Mouse (Mus musculus) thymus, adult 18-20 months (tissue): ENCODE measurements around the gene Icam1.
A peak's percentile ranks its signal among the peaks of the same experiment; 100 is the strongest.
"Not testable (repeated sequence)": the region's sequence is repeated elsewhere in the genome, so short reads cannot be mapped to it uniquely, and the experiment has no call there.

Experiments
- DNase-seq, 2 experiments: peaks; one replicate each; pipeline ENCODE4 v3.0.0; 2022; ENCODE audit warnings: mixed read lengths in 2 of 2

Gene Icam1

DNA sequence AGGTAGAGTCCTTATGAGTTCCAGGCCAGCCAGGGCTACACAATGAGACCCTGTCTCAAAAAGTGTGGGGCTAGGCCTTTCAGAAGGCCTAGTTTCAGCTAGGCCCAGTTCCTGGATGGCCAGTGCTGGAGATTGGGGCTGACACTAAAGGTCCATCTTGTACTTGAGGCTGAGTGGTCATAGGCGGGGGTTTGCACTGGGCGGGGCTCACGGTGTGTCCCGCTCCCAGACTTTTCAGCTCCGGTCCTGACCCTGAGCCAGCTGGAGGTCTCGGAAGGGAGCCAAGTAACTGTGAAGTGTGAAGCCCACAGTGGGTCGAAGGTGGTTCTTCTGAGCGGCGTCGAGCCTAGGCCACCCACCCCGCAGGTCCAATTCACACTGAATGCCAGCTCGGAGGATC, 11.1 kb downstream of the Icam1 start:
- no peak for DNase-seq

DNA sequence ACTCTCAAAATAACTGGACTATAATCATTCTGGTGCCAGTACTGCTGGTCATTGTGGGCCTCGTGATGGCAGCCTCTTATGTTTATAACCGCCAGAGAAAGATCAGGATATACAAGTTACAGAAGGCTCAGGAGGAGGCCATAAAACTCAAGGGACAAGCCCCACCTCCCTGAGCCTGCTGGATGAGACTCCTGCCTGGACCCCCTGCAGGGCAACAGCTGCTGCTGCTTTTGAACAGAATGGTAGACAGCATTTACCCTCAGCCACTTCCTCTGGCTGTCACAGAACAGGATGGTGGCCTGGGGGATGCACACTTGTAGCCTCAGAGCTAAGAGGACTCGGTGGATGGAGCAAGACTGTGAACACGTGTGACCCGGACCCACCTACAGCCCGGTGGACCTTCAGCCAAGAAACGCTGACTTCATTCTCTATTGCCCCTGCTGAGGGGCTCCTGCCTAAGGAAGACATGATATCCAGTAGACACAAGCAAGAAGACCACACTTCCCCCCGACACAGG, 12.0 kb downstream of the Icam1 start:
- no peak for DNase-seq

DNA sequence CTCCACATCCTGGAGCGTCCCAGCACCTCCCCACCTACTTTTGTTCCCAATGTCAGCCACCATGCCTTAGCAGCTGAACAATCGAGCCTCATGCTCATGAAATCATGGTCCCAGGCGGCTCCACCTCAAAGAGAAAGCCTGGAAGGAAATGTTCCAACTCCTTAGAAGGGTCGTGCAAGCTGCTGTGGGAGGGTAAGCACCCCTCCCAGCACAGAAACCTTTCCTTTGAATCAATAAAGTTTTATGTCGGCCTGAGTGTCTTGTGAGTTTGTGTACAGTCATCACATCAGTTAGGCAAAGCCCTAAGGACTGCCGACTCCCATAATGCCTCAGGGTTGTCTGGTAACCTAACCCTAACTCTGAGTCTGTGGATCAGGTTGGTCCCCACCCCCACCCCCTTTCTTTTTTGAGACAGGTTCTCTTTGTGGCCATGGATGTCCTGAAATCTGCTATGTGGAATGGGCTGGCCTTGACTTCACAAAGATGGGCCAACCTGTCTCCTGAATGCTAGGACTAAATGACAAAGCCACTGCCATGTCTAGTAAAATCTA, 12.8 kb downstream of the Icam1 start:
- no peak for DNase-seq

DNA sequence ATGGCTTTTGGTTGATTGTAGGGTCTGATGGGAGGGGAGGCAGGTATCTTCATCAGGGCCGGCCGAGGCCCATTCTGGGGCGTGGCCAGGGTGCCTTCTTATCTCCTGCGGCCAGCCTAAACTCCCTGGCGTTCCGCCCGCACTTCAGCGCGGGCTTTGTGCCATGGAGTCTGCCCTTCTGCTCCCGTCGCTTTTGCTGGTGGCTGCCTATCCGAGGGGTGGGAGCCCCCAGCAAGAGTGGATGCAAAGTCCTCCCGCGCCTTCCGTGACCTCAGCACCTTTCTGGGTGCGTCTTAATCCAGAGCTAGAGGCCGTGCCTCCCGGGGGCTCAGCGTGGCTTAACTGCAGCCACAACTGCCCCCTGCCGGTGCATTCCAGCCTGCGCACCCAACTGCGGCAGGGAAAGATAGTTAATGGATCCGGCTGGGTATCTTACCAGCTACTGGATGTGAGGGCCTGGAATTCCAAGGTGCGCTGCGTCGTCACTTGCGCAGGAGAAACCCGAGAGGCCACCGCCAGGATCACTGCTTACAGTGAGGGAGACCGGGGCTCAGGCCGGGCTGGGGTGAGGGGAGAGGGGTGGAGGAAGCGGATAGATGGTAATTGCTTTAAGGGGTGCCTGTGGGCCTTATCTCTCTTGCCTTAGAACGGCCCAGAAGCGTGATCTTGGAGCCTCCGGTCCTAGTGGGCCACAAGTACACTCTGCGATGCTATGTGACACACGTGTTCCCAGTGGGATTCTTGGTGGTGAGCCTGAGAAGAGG, 13.7 kb downstream of the Icam1 start, which contains the start of gene Icam4:
Gene Icam4 (plus strand): TSS at position 83 of the 764 bp plus-strand sequence.
- DNase-seq, result peak; percentile 58 to 67

DNA sequence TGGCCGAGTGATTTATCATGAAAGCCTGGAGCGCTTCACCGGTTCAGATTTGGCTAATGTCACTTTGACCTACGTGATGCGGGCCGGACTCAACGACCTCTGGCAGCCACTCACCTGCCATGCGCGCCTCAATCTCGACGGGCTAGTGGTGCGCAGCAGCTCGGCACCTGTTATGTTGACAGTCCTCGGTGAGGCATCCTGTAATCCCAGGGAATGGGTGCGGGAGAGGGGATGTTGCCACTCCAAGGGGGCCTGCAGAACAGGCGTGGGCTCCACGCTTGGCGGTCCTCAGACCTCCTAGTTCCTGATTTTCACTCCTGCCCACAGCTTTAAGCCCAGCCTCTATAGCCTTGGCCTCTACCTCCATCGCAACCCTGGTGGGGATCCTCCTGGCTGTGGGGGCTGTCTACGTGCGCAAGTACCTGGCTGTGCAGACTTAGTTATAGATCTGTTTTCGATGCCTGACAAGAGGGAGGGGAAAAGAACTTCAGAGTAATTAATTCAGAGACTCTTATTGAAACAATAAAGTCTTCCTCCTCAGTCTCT, 14.3 kb downstream of the Icam1 start:
- DNase-seq, result no peak

DNA sequence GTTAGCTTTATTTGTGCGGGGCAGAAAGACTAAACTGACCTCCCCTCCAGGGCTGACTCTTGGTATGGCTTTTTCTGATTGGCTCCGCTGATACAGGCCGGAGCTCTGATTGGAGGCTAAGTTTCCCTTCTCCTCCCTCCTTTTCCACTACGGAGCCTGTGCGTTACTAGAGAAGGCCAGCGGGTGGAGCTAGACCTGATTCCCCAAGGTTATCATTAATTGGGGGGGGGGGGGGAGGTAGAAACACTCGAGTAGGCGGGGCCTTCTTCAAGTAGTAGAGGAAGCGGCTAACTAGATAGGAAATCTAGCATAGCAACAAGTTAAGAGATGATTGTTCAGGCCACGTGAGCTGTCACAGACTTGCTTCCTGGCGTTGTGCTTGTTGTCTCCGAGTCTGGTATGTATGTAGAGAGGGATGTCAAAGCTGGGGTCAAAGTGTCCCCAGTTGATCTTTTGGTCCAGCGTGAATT, 15.0 kb downstream of the Icam1 start:
- peak; percentile 75 to 88 for DNase-seq

DNA sequence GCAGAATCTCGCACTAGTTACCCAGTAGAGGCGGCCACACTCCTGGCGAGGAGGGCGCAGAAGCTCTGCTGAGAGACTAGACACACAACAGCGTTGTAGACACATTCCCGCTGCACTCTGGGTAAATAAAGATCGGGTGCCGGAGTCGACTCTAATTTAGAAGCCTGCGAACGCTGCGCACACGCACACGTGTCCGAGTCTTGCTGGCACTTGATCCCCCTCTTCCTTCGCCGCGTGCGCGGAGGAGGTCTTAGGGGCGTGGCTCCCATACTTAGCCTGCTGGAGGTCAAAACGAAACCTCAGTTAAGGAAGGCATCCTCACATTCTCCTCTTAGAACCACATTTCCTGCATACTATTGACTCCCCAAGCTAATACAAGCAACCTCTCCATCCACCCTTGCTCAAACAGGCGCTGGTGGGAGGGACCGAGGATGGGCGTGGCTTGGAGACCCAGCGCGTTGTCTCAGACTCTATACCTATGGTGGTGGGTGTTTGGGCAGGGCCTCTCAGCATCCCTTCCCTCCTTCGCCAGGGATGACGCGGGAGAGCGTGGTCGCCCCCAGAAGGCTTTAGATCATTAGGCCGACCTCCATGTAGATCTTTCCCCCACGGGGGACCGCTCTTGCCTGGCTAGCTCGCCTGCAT, 15.6 kb downstream of the Icam1 start:
- DNase-seq, result peak; percentile 43 to 62

DNA sequence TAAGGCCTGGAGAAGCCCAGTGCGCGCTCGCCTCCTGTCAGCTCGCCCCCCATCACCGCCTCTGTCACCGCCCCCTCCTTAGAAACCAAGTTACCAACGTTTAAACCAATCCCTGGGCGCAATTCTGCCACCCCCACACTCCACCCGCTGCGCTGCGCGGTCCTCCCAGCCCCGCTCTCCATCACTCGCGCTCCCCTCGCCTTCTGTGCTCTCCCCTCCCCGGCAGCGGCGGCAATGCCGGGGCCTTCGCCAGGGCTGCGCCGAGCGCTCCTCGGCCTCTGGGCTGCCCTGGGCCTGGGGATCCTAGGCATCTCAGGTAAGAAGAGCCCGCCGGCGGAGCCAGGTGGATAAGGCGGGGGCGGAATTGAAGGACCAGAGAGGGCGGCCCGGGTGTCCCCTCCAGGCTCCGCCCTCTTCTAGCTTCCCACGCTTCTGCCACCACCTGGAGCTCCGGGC, 16.1 kb downstream of the Icam1 start, which contains the start of gene Icam5:
Gene Icam5 (plus strand): TSS at position 178 of the 456 bp plus-strand sequence.
- DNase-seq, result peak in 1 of 2 experiments; percentile 34

DNA sequence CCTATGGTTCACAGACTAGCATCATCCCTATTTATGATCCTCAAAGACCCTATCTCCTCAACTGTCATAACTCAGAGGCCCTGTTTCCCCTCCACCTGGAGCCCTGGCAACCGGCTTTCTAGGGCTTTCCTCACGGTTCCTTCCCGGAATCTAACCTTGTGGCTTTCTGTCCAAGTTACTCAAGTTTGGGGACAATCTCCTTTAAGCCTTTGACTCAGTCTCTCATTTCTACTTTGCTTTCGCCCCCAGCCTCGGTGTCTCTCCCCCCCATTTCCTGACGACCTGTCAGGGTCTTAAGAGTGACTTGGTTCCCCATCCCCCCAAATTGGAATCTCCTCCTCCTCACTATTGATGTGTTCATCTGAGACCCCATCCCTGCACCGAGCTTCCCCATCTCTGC, 16.7 kb downstream of the Icam1 start:
- DNase-seq, result no peak

DNA sequence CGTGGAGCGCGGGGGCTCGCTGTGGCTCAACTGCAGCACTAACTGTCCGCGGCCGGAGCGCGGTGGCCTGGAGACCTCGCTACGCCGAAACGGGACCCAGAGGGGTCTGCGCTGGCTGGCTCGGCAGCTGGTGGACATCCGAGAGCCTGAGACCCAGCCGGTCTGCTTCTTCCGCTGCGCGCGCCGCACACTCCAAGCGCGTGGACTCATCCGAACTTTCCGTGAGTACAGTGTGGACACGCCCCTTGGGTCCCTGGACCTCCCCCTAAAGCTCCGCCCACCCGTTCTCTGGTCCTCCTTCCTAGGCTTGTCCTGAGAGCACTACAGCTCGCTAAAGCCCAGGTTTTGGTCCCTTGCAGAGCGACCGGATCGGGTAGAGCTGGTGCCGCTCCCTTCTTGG, 17.4 kb downstream of the Icam1 start:
- DNase-seq, result peak; percentile 51 to 64

DNA sequence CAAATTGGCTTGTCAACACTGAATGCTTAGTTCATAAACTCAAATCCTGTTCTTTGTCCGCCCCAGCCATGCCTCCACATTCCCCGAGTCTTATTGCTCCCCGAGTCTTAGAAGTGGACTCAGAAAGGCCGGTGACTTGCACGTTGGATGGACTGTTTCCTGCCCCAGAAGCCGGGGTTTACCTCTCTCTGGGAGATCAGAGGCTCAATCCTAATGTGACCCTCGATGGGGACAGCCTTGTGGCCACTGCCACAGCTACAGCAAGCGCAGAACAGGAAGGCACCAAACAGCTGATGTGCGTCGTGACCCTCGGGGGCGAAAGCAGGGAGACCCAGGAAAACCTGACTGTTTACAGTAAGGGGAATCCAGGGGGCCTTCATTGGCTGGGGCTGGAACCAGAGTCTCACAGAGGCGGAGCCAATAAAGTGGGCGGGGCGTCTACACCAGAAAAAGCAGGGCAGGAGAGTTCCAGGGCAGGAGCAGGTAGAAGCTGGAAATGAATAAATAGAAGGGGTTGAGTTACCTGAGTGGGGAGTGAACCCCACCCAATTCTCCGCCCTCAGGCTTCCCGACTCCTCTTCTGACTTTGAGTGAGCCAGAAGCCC, 18.8 kb downstream of the Icam1 start:
- no peak for DNase-seq

DNA sequence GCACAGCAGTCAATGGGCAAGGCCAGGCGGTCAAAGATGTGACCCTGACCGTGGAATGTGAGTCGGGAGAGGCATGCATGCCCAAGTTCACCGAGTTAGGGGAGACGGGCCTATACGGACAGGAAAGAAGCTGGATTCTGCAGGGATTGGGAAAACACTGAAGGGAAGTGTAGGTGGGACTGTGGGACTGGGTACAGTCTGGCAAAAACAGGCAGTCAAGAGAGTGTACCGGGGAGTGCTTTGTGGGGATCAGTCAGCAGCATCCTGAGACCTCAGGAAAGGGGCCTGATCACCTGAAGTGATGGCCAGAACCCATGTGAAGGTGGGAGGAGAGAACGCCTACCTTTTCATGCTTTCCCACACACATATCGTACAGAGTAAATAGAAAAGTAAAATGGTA, 19.8 kb downstream of the Icam1 start:
- no peak for DNase-seq

DNA sequence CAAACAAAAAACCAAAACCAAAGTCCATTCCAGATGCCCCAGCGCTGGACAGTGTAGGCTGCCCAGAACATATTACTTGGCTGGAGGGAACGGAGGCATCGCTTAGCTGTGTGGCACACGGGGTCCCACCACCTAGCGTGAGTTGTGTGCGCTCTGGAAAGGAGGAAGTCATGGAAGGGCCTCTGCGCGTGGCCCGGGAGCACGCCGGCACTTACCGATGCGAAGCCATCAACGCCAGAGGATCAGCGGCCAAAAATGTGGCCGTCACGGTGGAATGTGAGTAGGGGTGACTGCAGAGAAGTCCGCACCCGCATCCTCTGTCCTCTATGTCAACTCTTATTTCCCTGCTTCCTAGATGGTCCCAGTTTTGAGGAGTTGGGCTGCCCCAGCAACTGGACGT, 20.4 kb downstream of the Icam1 start:
- no peak for DNase-seq

DNA sequence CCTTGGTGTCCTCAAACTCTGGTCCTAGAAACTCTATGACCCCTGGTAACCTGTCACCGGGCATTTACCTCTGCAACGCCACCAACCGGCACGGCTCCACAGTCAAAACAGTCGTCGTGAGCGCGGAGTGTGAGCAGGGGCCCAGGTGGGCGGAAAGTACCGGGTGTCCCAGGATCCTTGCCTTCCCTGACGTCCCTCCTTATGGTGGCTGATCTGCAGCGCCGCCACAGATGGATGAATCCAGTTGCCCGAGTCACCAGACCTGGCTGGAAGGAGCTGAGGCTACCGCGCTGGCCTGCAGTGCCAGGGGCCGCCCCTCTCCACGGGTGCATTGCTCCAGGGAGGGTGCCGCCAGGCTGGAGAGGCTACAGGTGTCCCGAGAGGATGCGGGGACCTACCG, 20.9 kb downstream of the Icam1 start:
- no peak for DNase-seq

DNA sequence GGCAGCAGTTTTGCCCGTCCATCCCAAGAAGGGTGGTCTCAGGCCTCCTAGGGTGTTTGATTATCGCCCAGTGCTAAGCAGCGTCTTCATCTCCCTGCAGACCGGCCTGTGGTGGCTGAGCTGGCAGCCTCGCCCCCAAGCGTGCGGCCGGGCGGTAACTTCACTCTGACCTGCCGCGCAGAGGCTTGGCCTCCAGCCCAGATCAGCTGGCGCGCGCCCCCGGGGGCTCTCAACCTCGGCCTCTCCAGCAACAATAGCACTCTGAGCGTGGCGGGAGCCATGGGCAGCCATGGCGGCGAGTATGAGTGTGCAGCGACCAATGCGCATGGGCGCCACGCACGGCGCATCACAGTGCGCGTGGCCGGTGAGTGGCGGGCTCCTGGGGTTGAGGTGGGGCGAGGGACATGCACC, 21.7 kb downstream of the Icam1 start:
- no peak for DNase-seq

DNA sequence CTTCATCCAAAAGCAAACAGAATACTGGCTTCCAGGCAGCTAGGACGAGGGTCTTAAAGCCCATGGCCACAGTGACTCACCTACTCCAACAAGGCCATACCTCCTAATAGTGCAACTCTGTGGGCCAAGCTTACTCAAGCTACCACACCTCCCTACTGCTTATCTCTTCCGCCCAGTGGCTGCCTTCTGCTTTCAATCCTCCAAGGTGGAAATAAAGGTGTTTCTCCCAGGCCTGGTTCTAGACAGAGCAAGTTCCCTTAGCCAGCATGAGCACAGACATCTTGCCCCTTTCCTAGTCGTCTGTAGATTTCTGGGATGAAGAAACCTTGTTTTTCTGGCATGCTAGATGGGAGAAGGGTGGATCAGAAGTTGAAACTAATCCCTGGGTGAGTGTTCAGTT, 24.0 kb downstream of the Icam1 start:
- DNase-seq, result no peak

DNA sequence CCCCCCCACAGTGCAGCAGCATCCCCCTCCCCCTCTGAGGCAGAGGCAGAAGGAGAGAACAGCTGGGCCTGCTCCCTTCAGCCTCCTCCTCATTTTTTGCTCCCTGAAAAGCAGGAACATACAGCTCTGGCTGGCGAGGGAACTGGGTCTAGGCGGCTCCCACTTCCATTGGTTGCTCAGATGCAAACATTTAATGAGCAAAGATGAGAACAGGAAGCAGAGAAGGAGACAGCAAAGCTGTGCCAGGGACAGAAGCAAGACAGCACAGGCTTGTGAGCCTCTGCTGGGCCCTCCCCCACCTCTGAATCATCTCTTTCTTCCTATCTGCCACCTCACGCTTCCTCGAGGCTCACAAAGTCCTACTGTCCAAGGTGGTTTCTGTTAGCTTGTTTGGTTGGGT, 25.5 kb downstream of the Icam1 start:
- DNase-seq, result no peak

DNA sequence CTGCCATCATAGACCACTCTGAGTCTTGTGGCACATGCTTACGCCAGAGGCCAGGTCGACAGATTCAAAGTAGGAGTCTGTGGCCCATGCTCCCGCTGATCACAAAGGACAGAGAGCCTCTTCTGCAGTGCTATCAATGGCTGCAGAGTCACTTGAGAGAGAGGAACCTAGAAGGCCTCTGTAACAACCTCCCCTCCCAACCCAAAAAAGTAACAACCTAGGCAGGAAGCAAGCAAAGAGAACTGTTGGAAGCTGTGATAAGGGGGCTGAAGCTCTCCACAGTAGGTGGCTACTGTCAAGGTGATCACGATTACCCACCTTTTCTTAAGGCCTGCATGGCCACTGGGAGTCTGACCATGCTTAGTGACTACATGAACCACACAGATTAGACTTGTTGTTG, 27.8 kb downstream of the Icam1 start:
- DNase-seq, result no peak

DNA sequence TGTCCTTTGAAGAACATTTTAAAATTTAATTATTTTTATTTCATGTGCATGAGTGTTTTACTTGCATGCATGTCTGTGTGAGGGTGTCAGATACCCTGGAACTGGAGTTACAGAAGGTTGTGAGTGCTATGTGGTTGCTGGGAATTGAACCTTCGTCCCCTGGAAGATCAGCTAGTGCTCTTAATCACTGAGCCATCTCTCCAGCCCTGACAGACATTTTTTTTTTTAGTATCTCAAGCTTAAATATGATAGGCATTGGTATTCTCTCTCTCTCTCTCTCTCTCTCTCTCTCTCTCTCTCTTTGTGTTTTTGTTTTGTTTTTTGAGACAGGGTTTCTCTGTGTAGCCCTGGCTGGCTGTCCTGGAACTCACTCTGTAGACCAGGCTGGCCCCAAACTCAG, 29.0 kb downstream of the Icam1 start:
- not testable (repeated sequence) for DNase-seq

DNA sequence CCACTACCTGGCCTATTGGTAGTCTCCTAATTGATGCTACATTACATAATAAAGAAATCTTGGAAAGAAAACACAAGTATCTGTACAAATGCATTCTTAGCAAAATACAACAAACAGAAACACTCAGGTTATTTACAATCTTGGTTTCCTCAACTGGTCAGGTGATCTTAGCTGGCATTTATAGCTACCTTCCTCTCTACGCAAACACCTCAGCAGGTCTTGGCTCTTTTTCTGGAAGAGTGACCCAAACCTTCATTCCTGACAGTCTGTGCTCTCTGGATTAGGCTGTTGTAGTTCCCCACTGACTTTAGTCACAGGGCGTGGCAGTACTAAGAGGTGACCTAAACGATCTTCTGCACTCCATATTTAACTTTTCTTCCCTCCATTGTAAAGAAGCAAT, 29.4 kb downstream of the Icam1 start:
- DNase-seq, result no peak

DNA sequence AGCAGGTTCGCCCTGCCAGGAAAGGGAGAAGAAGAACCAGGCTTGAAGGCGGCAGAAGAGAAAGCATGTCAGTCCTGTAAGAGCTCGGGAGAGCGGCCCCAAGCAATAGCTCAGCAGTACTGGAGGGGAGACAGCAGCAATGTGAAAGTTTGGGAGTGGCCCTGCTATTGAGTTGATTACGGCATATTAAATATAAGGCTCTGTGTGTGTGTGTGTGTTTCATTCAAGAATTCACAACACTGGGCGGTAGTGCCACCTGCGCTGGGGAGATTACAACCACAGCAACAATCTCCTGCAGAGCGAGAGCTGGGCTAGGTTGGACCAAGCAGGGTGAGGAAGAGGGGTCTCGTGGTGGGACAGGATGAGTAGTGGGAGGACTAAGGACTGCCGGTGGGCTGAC, 35.8 kb downstream of the Icam1 start:
- no peak for DNase-seq

DNA sequence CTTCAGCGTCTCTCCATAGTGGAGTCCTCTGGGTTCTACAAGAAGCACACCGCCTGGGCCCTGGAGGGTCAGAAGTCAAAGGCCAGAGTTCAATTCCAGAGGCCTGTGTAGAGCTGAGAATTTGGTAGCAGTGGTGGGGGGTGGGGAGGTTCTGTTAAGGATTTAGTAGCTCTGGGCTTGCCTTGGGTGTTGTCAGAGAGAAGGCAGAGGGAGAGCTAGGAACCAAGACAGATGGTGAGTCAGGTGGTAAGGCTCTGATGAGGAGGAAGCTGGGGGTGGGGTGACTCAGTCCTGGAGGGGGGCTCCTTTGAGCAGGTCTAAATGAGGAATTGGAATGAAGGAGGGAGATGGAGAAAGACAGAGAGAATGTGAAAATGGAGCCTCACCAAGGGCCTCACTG, 47.1 kb downstream of the Icam1 start:
- DNase-seq, result no peak
